Mouse (Mus musculus): ENCODE results near the gene Apba2. TPM values are rescaled to one million over a fixed set of nuclear protein-coding genes. Genes with fewer than 3 reads are reported as not detected.

Apba2 gene
- polyA plus RNA-seq, 1 experiment, result not detected

- Histone ChIP-seq H3K36me3 (ENCODE audit: control insufficient read depth, insufficient read depth) (no peaks in the 10 kb centered on the region), H3ac (ENCODE audit: control insufficient read depth, insufficient read length, low read depth) (no peak overlapping the region), H3K79me2 (ENCODE audit: control insufficient read depth, insufficient read depth) (no peaks in the 10 kb centered on the region), H3K79me3 (ENCODE audit: low read depth) (no peaks in the 10 kb centered on the region), H3K4me3 (ENCODE audit: insufficient read depth, poor library complexity, severe bottlenecking) (no peak overlapping the region), H3K27me3 (ENCODE audit: control insufficient read depth, insufficient read depth, insufficient read length) (no peaks in the 10 kb centered on the region)
- TF ChIP-seq USF1 (IDR thresholded peaks at IDR 0.05; ENCODE audit: low read depth) (no peak), MYOD1 (IDR thresholded peaks at IDR 0.05; ENCODE audit: control insufficient read depth, insufficient read length, low read depth) (no peak), MYOG (IDR thresholded peaks at IDR 0.05; ENCODE audit: control insufficient read depth, extremely low read depth, insufficient read length) (no peak), MAX (IDR thresholded peaks at IDR 0.05) (no peak), CEBPB (IDR thresholded peaks at IDR 0.05; ENCODE audit: low read depth) (no peak), CTCF (IDR thresholded peaks at IDR 0.05; ENCODE audit: control insufficient read depth, insufficient read depth, insufficient read length) (no peak), FOSL1 (IDR thresholded peaks at IDR 0.05; ENCODE audit: insufficient read depth, low read length, poor library complexity, severe bottlenecking) (no peak)
These were observed 269.4 kb downstream of the Apba2 start for GRCm38 (mm10) chr7:64770779-64771390.

DNA sequence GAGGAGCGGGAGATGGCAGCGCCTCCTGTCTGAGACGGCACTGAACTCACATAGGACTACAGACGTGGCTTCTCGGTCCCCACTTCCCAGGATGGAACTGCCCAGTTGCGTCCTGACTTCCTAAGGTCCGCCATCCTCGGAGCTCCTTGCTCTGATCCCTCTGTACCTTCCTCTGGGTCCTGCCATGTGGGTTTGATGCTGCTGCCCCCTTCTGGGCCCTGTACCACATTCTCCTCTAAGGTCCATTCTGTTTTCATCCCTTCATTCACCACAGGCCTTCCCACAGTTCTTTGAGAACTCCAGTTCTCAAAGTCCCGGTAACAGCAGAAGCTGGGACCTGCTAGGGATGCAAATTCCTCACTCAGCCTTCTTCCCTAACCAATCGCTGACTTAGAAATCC lies 272.0 kb downstream of the Apba2 start:
- TF ChIP-seq CEBPB (IDR thresholded peaks at IDR 0.05; ENCODE audit: low read depth) (no peak), USF1 (IDR thresholded peaks at IDR 0.05; ENCODE audit: low read depth) (no peak), CTCF (IDR thresholded peaks at IDR 0.05; ENCODE audit: control insufficient read depth, insufficient read depth, insufficient read length) (no peak), MAX (IDR thresholded peaks at IDR 0.05) (no peak), MYOD1 (IDR thresholded peaks at IDR 0.05; ENCODE audit: control insufficient read depth, insufficient read length, low read depth) (no peak), FOSL1 (IDR thresholded peaks at IDR 0.05; ENCODE audit: insufficient read depth, low read length, poor library complexity, severe bottlenecking) (no peak), MYOG (IDR thresholded peaks at IDR 0.05; ENCODE audit: control insufficient read depth, extremely low read depth, insufficient read length) (no peak)
- H3K27me3 ChIP-seq (ENCODE audit: control insufficient read depth, insufficient read depth, insufficient read length), result no peaks in the 10 kb centered on the region
- H3K79me2 ChIP-seq (ENCODE audit: control insufficient read depth, insufficient read depth), result no peaks in the 10 kb centered on the region
- H3K79me3 ChIP-seq (ENCODE audit: low read depth), result no peaks in the 10 kb centered on the region
- H3K4me3 ChIP-seq (ENCODE audit: insufficient read depth, poor library complexity, severe bottlenecking), result no peak overlapping the region
- H3K36me3 ChIP-seq (ENCODE audit: control insufficient read depth, insufficient read depth), result no peaks in the 10 kb centered on the region
- no peak overlapping the region for H3ac ChIP-seq (ENCODE audit: control insufficient read depth, insufficient read length, low read depth)

GRCm38 (mm10) chr7:64776708-64777489 lies 275.4 kb downstream of the Apba2 start:
- H3K79me3 ChIP-seq (ENCODE audit: low read depth), result no peaks in the 10 kb centered on the region
- H3K79me2 ChIP-seq (ENCODE audit: control insufficient read depth, insufficient read depth), result no peaks in the 10 kb centered on the region
- H3ac ChIP-seq (ENCODE audit: control insufficient read depth, insufficient read length, low read depth), result no peak overlapping the region
- TF ChIP-seq USF1 (IDR thresholded peaks at IDR 0.05; ENCODE audit: low read depth), result no peak
- TF ChIP-seq MYOG (IDR thresholded peaks at IDR 0.05; ENCODE audit: control insufficient read depth, extremely low read depth, insufficient read length), result no peak
- no peak for TF ChIP-seq CTCF (IDR thresholded peaks at IDR 0.05; ENCODE audit: control insufficient read depth, insufficient read depth, insufficient read length)
- TF ChIP-seq MYOD1 (IDR thresholded peaks at IDR 0.05; ENCODE audit: control insufficient read depth, insufficient read length, low read depth), result no peak
- TF ChIP-seq MAX (IDR thresholded peaks at IDR 0.05), result no peak
- TF ChIP-seq FOSL1 (IDR thresholded peaks at IDR 0.05; ENCODE audit: insufficient read depth, low read length, poor library complexity, severe bottlenecking), result no peak
- no peak for TF ChIP-seq CEBPB (IDR thresholded peaks at IDR 0.05; ENCODE audit: low read depth)
- no peak overlapping the region for H3K4me3 ChIP-seq (ENCODE audit: insufficient read depth, poor library complexity, severe bottlenecking)
- no peaks in the 10 kb centered on the region for H3K36me3 ChIP-seq (ENCODE audit: control insufficient read depth, insufficient read depth)
- H3K27me3 ChIP-seq (ENCODE audit: control insufficient read depth, insufficient read depth, insufficient read length), result no peaks in the 10 kb centered on the region

DNA sequence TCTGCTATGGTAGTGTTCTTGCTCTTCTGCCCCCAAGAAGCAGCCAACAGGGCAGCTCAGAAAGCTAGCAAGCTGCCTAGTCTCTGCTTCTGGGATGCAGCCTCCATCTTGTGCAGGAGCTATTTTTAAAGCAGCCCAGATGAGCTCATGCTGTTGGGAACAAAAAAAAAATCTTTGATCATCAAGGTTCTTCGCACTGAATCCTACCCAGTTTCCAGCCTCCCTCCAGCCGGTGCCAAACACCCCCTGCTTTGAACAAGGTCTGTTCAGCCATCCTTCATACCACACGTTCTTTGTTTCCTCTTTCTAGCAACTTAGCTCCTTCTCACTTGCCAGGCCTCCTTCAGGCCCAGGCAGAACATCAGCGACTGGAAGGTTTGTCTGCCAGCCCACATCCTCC lies 278.0 kb downstream of the Apba2 start:
- no peak overlapping the region for H3K4me3 ChIP-seq (ENCODE audit: insufficient read depth, poor library complexity, severe bottlenecking)
- H3K79me2 ChIP-seq (ENCODE audit: control insufficient read depth, insufficient read depth), result no peaks in the 10 kb centered on the region
- no peaks in the 10 kb centered on the region for H3K79me3 ChIP-seq (ENCODE audit: low read depth)
- H3K27me3 ChIP-seq (ENCODE audit: control insufficient read depth, insufficient read depth, insufficient read length), result no peaks in the 10 kb centered on the region
- no peak overlapping the region for H3ac ChIP-seq (ENCODE audit: control insufficient read depth, insufficient read length, low read depth)
- no peaks in the 10 kb centered on the region for H3K36me3 ChIP-seq (ENCODE audit: control insufficient read depth, insufficient read depth)
- TF ChIP-seq MYOD1 (IDR thresholded peaks at IDR 0.05; ENCODE audit: control insufficient read depth, insufficient read length, low read depth), result no peak
- TF ChIP-seq CTCF (IDR thresholded peaks at IDR 0.05; ENCODE audit: control insufficient read depth, insufficient read depth, insufficient read length), result no peak
- TF ChIP-seq CEBPB (IDR thresholded peaks at IDR 0.05; ENCODE audit: low read depth), result no peak
- TF ChIP-seq FOSL1 (IDR thresholded peaks at IDR 0.05; ENCODE audit: insufficient read depth, low read length, poor library complexity, severe bottlenecking), result no peak
- no peak for TF ChIP-seq MAX (IDR thresholded peaks at IDR 0.05)
- no peak for TF ChIP-seq USF1 (IDR thresholded peaks at IDR 0.05; ENCODE audit: low read depth)
- TF ChIP-seq MYOG (IDR thresholded peaks at IDR 0.05; ENCODE audit: control insufficient read depth, extremely low read depth, insufficient read length), result no peak

DNA sequence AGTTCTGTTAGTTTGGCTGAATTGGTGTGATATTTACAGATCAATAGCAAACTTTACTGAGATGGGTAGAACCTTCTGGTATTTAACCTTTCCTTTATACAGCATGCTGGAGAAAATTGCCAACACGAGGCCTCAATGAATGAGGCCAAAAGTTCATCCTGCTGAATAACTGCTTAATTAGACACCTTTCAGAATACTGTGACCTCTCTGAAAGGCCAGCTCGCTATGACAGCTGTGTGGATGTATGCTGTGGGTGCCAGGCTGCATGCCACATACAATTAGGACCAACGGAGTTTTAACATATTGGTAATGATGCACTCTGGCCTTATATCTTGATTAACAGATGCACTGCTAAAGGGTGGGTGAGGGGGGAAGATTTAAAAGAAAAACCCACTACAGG lies 283.5 kb downstream of the Apba2 start:
- H3K36me3 ChIP-seq (ENCODE audit: control insufficient read depth, insufficient read depth), result no peaks in the 10 kb centered on the region
- no peak overlapping the region for H3K4me3 ChIP-seq (ENCODE audit: insufficient read depth, poor library complexity, severe bottlenecking)
- no peaks in the 10 kb centered on the region for H3K79me2 ChIP-seq (ENCODE audit: control insufficient read depth, insufficient read depth)
- no peaks in the 10 kb centered on the region for H3K27me3 ChIP-seq (ENCODE audit: control insufficient read depth, insufficient read depth, insufficient read length)
- TF ChIP-seq FOSL1 (IDR thresholded peaks at IDR 0.05; ENCODE audit: insufficient read depth, low read length, poor library complexity, severe bottlenecking) (no peak), MYOD1 (IDR thresholded peaks at IDR 0.05; ENCODE audit: control insufficient read depth, insufficient read length, low read depth) (no peak), MAX (IDR thresholded peaks at IDR 0.05) (no peak), CTCF (IDR thresholded peaks at IDR 0.05; ENCODE audit: control insufficient read depth, insufficient read depth, insufficient read length) (no peak), CEBPB (IDR thresholded peaks at IDR 0.05; ENCODE audit: low read depth) (no peak), MYOG (IDR thresholded peaks at IDR 0.05; ENCODE audit: control insufficient read depth, extremely low read depth, insufficient read length) (no peak), USF1 (IDR thresholded peaks at IDR 0.05; ENCODE audit: low read depth) (no peak)
- H3ac ChIP-seq (ENCODE audit: control insufficient read depth, insufficient read length, low read depth), result no peak overlapping the region
- no peaks in the 10 kb centered on the region for H3K79me3 ChIP-seq (ENCODE audit: low read depth)
